Mouse (Mus musculus) gastrocnemius, adult 8-10 months (tissue): Measurements from ENCODE around the gene Wnt11. TPM values are rescaled to one million over a fixed set of nuclear protein-coding genes. Genes with fewer than 3 reads are reported as not detected.

Source experiments
- DNase-seq, 2 experiments: peaks; one replicate each; pipeline ENCODE4 v3.0.0; 2022; ENCODE audit warnings: low spot score in 2 of 2
- total RNA-seq, 4 experiments: library from RNA; stranded (reverse); gene quantifications; 2 replicates each; pipeline ENCODE4 v1.2.4; 2022

Gene Wnt11
- total RNA-seq, 4 experiments from 2014 or later = 5.3 to 7.6 (median 5.9) TPM

DNA sequence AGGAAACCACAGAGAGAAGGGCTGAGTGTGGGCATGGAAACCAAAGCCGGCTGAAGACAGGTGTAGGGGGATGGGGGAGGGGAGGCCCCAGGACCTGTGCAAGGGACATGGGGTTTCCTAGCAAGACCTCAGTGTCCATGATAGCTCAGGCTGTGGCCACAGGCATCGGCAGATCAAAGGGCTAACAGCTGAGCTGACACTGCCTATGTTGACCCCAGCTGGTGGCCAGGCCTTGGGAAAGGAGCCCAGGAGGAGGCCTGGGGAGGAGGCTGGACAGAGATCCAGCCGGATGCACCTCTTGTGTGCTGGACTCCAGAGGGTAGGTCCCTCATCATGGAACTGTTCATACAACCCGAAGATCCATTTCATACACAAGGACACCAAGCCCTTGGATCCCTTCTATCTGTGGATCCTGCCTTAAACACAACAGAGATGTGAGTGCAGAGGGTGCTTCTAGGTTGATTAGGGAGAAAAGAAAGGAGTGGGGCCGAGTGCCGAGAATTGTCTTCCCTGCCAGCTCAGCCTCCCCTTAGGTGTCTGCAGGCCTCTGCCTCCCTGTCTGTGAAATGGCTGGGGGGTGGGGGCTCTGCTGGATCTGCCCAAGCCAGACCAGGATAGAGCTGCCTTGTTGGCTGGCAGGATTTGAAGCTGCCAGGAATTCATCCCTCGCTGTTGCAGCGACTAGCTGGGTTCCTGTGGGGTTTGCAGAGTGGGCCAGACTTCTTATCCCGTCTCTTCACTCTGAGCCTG lies 29.2 kb downstream of the Wnt11 start:
- DNase-seq = no peak

DNA sequence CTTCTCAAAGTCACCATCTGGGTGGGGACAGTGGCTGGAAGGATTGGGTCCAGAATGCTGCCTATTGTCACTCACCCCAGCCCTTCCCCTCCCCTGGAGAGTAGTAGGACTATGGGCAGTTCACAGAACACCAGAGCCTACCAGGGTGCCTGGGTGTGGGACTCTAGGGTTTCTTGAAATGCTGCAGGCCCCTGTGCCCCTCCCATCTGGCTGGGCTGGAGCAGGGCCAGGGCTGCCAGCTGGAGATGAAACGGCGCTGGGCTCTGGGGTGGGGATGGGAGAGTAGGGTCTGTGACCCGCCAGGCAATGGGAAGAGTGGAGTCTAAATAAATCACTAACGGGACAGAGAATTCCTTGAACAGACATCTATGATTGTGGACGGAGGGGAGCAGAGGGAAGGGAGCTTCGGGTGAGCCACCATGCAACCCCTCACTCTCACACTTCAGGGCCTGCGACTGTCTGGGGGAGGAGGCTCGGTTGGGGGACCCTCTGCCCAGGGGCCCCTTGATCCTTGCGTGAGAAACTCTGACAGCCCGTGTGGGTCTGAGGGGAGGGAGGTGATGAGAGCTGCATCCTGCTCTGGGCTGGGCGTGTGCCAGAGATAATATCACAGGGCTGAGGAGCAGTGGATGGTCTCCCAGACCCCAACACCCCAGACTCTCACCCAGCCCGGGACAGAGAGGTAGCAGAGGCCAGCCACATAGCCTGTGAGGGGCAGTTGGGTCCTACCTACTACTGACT lies 32.3 kb downstream of the Wnt11 start:
- DNase-seq = no peak

DNA sequence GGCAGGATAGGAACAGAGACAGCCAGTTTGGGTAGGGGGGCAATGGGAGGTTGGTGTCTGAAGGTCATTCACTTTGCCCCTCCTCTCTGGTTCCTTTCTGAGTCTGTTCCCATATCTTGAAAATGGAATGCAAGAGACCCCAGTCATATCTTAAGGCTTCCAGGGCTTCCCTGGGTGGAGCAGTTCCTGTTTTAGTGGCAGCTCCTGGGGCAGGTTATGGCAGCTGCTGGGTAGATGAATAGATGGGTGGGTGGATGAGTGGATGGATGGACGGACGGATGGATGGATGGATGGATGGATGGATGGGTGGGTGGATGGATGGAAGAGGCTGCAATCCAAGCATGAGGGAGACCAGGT lies 32.9 kb downstream of the Wnt11 start:
- DNase-seq = no peak

- DNase-seq = no peak
Measured at GRCm38 (mm10) chr7:98869070-98869469, 34.2 kb downstream of the Wnt11 start.

- DNase-seq = no peak
Measured at GRCm38 (mm10) chr7:98870791-98871190, 35.9 kb downstream of the Wnt11 start.

- no peak for DNase-seq
Measured at GRCm38 (mm10) chr7:98871882-98872281, 37.0 kb downstream of the Wnt11 start.

- DNase-seq = no peak
Measured at GRCm38 (mm10) chr7:98873316-98873715, 38.4 kb downstream of the Wnt11 start.

GRCm38 (mm10) chr7:98874411-98874951 lies 39.6 kb downstream of the Wnt11 start:
- no peak for DNase-seq

DNA sequence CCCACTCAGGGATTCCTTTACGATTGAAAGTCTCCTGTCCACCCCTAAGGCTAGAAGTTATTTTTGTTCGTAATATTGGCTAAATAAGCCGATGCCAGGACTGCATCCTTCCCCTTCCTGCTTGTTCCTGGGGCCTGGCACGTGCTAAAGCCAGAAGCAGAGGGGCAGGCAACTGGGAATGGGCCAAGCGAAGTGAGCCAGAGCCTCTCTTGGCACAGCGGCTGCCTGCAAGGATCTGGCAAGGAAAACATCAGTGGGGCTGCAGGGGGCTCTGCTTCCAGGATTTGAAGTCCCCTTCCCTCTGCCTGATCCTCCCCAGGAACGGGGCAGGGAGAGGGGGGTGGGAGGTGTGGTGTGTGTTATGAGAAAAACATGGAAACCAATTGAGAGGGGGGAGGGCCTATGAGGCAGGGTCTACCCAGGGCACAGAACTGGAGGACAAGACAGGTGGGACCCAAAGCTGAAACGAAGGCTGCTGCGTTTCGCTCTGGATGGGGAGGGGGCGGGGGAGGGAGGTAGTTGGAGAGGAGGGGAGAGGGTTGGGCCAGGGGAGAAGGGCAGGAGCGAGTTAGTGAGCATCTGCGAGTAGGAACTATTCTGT lies 40.6 kb downstream of the Wnt11 start:
- no peak for DNase-seq

- DNase-seq = no peak
Measured at GRCm38 (mm10) chr7:98876119-98876518, 41.2 kb downstream of the Wnt11 start.

GRCm38 (mm10) chr7:98879176-98879575 lies 44.3 kb downstream of the Wnt11 start:
- no peak for DNase-seq

GRCm38 (mm10) chr7:98881887-98882286 lies 47.0 kb downstream of the Wnt11 start:
- DNase-seq = no peak

DNA sequence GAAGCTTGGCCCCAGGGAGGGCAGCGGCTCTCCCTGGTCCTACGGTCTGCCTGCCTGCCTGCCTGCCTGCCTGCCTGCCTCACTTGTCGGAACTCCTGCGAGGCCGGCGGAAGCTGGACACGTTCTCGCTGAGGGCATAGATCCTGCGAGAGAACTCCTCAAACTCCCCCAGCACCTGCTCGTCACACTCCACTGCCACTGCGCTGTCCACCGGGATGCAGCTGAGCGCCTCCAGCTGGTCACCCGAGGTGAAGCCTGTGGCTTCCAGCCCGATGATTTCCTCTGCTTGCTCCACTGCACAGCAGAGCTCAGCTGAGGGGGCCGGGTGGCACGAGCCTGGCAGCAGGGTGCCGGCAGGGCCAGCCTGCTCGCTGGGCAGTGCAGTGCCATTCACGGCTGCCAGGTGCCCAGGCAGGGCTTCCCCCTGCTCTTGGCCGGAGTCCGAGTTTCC lies 52.9 kb downstream of the Wnt11 start:
- no peak for DNase-seq

GRCm38 (mm10) chr7:98888810-98889209 lies 53.9 kb downstream of the Wnt11 start:
- DNase-seq = no peak

DNA sequence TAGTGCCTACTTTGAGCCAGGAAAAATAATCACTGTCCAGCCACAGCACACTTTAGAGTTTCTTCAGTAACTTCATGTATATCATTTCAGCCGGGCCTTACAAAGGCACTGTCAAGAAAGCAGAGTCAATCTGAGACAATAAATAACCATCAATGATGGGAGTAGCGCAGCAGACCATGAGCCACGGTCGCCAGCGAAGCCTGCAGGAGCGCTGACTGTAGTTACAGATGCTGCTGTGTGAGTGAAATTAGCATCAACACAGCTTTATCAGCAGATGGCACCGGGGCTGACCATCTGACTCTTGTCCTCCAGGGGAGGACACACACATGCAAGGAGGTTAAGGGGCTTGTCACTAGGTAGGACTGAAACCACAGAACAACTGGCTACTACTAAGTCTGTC lies 54.3 kb downstream of the Wnt11 start:
- no peak for DNase-seq

- DNase-seq = no peak
Measured at GRCm38 (mm10) chr7:98893144-98893543, 58.2 kb downstream of the Wnt11 start.

GRCm38 (mm10) chr7:98894305-98894704 lies 59.4 kb downstream of the Wnt11 start:
- DNase-seq = no peak

- DNase-seq = no peak
Measured at GRCm38 (mm10) chr7:98894768-98895167, 59.9 kb downstream of the Wnt11 start.

GRCm38 (mm10) chr7:98895501-98896095 lies 60.7 kb downstream of the Wnt11 start:
- no peak for DNase-seq

GRCm38 (mm10) chr7:98897323-98897722 lies 62.4 kb downstream of the Wnt11 start:
- no peak for DNase-seq

GRCm38 (mm10) chr7:98899815-98900214 lies 64.9 kb downstream of the Wnt11 start:
- no peak for DNase-seq

GRCm38 (mm10) chr7:98901120-98901519 lies 66.2 kb downstream of the Wnt11 start:
- no peak for DNase-seq
